ENCODE assay signal across 21 mouse cellular contexts in the genomic region with DNA sequence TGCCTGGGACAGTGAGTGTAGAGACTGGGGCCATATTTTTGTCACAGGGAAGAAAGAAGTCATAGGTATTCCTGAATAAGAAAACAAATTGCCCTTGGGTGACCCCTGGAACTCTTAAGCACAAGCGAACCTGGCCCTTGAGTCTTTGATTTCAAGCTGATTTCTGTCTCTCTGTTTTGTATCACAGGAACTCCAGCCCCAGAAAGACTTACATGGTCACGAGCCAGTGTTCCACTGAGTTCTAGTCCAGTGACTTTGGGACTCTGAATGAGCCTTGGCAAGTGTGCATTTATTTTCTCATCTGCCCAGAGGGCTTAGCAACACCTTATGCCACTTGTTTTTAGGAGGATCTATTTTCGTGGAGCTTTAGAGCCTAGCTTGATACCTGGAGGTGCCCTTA. TPM values are rescaled to one million over a fixed set of nuclear protein-coding genes. Genes with fewer than 3 reads are reported as not detected.
"Had no signal": no experiment of that assay in that cellular context is flagged by ENCODE, and none has a peak within 500 bp of the region (broad histone marks: within the 10 kb centered on the region; RNA-seq: fewer than 3 reads in every experiment).

No protein-coding gene starts in this region.

- H3K4me1 ChIP-seq: midbrain, embryonic 10.5 days; midbrain, embryonic 13.5 days; neural tube, embryonic 13.5 days; stomach, embryonic 15.5 days had no signal

- H3K4me3 ChIP-seq: midbrain, embryonic 10.5 days; midbrain, embryonic 13.5 days; myocyte; neural tube, embryonic 13.5 days; neural tube, embryonic 15.5 days; stomach, embryonic 15.5 days had no signal

- H3K27ac ChIP-seq: midbrain, embryonic 13.5 days; neural tube, embryonic 13.5 days; neural tube, embryonic 15.5 days; stomach, embryonic 15.5 days; stomach, postnatal 0 days had no signal

- DNase-seq: lung, adult 18-20 months; lung, embryonic 14.5 days; lung, postnatal 10 days; lung, postnatal 4 days; retina, postnatal 1 day; right cerebral cortex, adult 18-20 months; right cerebral cortex, postnatal 25 days; right cerebral cortex, postnatal 4 days; spleen, adult 18-20 months; thymus, adult 2 months; thymus, postnatal 25 days; thymus, postnatal 4 days had no signal

- H3K36me3 ChIP-seq: midbrain, embryonic 10.5 days; midbrain, embryonic 13.5 days; neural tube, embryonic 13.5 days; neural tube, embryonic 15.5 days; stomach, embryonic 15.5 days had no signal

- H3K27me3 ChIP-seq: midbrain, embryonic 13.5 days; neural tube, embryonic 13.5 days; neural tube, embryonic 15.5 days; stomach, embryonic 15.5 days had no signal

- H3K9me3 ChIP-seq: midbrain, embryonic 10.5 days; midbrain, embryonic 13.5 days; neural tube, embryonic 13.5 days; neural tube, embryonic 15.5 days; stomach, embryonic 15.5 days had no signal

RNA-seq across cellular contexts. Expression of gene Lipc, which starts 5.7 kb away (rescaled TPM):
- polyA plus RNA-seq: midbrain, embryonic 10.5 days; midbrain, embryonic 13.5 days; neural tube, embryonic 11.5 days; testis, adult 2 months had no signal
